Mouse (Mus musculus) heart, postnatal 25 days (tissue): Measurements from ENCODE around the gene Dtnbp1. TPM values are rescaled to one million over a fixed set of nuclear protein-coding genes. Genes with fewer than 3 reads are reported as not detected.
A peak's percentile ranks its signal among the peaks of the same experiment; 100 is the strongest.

ENCODE experiments used
- DNase-seq: peaks from one replicate; pipeline ENCODE4 v3.0.0; 2022; ENCODE audit warnings: low spot score
- intact Hi-C: fragments of 180-260 bp; cut with DNase I; formaldehyde crosslinking; loops from one replicate; pipeline ENCODE4 v1.15.1; 2025
- total RNA-seq, 2 experiments: library from RNA; stranded (reverse); gene quantifications; 2 replicates each; pipeline ENCODE4 v1.2.3; 2021

The Dtnbp1 gene
- total RNA-seq, 2 experiments from 2014 or later, result 84.2 to 88.3 TPM

DNA sequence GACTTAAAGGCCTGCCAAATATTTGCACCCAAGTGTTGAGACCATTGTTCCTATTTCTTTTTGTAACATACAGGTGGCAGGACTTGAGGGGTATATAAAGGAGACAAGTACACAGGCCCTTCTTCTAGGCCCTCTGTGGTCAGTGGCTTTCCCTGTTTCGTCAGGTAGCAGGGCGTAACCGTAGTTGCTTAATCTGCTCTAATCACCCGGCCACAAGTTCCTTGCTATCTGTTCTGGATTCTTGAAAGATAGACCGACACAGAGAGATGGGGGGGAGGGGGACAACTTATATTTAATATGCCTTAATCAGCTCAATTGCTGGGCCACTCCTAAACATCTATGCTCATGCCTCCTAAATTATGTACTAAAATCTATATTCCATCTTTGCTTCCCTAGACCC lies 86.6 kb downstream of the Dtnbp1 start:
- DNase-seq, result no peak
- intact Hi-C loops, result no loop called here

- no peak for DNase-seq
- intact Hi-C loops, result loop anchor here (5.0 kb wide), 2 partner anchors 39 to 71 kb away; no protein-coding TSS in a partner anchor
Observed at GRCm38 (mm10) chr13:44913560-44913959, 88.4 kb downstream of the Dtnbp1 start.

DNA sequence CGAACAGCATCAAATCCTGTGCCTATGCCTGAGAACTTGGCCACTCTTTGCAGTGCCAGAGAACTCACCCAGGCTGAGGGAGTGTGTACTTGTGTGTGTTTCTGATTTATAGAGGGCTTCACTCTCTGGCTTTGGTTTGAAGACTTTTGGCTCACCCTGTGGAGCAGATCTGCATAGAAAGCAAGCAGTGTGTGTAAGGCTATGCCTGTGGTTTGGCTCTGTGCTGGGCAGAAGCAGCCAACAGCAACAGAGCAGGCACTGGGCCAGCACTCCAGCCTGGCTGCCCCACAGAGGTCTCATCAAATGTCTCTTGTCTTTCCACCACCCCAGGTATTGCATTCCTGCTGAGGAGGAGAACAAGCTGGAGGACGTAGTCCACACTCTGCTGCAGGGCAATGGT lies 89.1 kb downstream of the Dtnbp1 start:
- peak; percentile 24 for DNase-seq
- intact Hi-C loops, result loop anchor here (5.0 kb wide), 2 partner anchors 39 to 71 kb away; no protein-coding TSS in a partner anchor

- intact Hi-C loops, result no loop called here
- no peak for DNase-seq
Observed at GRCm38 (mm10) chr13:44908790-44909189, 93.2 kb downstream of the Dtnbp1 start.

- DNase-seq, result peak; percentile 80
- intact Hi-C loops, result no loop called here
Observed at GRCm38 (mm10) chr13:44907702-44908101, 94.2 kb downstream of the Dtnbp1 start.

GRCm38 (mm10) chr13:44906141-44906540 lies 95.8 kb downstream of the Dtnbp1 start:
- intact Hi-C loops, result no loop called here
- DNase-seq, result no peak

DNA sequence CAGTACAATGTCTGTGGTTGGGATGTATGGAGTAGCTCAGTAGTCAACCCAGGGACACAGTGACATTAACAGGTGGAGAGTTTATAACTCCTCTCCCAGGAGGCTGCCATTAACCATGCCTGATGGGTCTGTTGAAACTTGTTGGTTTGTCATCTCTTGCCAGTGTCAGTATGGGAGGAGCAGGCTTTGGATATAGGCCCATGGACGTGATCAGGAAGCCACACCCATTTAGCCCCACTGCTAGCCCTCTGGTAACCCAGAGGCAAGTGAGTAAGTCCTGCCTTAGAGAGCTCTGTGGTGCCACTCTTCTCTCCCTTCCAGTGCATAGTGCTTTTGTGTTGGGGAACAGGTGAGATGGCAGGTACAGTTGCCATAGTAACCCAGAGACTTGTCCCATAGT lies 97.7 kb downstream of the Dtnbp1 start:
- no peak for DNase-seq
- intact Hi-C loops, result no loop called here

- DNase-seq, result no peak
- intact Hi-C loops, result no loop called here
Observed at GRCm38 (mm10) chr13:44903416-44903815, 98.5 kb downstream of the Dtnbp1 start.

DNA sequence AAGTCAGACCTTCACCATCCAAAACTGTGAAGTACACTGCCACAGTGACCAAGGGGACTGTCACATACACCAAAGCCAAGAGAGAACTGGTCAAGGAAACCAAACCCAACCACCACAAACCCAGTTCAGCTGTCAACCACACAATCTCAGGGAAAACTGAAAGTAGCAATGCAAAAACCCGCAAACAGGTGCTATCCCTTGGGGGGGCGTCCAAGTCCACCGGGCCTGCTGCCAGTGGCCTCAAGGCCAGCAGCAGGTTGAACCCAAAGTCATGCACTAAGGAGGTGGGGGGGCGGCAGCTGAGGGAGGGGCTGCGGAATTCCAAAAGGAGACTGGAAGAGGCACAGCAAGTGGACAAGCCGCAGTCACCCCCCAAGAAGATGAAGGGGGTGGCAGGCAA lies 99.6 kb downstream of the Dtnbp1 start:
- no peak for DNase-seq
- intact Hi-C loops, result no loop called here

DNA sequence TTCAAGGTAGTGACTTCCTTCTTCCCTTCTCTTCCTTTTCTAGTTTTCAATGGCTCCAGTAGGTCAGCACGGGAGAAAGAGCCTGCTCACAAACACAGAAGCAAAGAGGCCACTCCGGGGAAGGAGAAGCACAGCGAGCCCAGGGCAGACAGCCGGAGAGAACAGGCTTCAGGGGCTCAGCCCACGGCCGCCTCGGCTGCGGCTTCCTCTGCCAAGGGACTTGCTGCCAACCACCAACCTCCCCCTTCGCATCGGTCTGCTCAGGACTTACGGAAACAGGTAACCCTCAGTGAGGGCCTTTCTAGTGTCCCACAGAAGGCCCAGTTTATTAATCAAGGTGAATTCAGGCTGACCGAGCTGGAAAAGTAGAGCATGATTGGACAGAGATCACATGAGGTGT lies 105.7 kb downstream of the Dtnbp1 start:
- DNase-seq, result no peak
- intact Hi-C loops, result no loop called here

DNA sequence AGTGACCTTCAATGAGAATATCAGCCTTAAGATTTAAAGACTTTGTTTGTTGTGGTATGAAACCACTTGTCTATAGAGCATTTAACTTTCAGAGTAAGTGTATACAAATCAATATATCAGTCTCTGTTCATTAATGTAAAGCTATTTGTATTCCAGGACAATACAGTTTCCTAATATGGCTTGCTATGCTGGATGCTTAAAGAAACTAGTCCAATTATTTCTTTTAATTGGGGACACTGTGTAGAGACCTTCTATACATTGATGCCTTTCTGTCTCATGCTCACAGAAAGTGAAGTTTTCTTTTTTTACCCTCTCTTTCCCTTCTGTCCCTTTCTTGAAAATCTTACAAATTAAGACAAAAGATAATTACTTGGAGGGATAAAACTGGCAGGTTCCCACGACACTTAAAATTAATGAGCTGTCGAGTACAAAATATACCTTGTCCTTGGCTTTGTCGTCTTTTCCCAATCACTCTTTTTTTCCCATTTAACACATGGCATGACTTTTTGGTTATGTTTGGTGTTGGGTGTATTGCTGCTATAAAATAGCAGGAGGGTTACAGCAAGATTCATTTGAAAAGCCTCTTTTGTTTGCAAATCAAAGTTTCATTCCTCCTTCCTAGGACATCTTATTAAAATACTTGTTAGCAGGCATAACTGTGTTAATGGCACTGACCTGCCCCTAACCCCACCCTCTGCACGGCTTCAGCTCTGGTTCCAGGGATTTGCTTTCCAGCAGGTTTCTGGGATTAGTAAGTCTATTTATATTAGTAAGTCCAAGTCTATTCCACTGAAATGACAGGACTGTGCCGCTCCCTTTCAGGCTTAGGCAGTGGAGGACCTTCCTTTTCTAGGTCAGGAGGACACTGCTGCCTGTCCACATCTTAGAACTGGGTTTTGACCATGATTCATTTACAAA lies 109.9 kb downstream of the Dtnbp1 start:
- intact Hi-C loops, result no loop called here
- DNase-seq, result no peak

GRCm38 (mm10) chr13:44890612-44891011 lies 111.3 kb downstream of the Dtnbp1 start:
- intact Hi-C loops, result no loop called here
- DNase-seq, result no peak

DNA sequence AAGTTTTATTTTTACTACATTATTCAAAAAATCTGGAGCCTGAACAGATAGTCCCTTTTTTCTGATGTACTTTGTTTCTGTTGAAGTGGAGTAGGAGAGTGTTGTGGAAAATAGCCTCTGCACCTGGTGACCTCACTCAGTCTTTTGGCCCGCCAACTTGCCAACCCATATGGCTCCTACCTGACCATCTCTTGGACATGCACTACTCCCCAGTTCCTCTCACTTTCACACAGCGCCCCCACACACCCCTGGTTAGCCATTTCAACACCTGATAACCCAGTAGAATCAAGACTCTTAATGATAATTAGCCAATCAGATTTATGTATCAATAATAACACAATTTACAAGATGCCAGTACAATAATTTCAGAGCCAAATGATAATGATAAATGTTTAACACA lies 115.7 kb downstream of the Dtnbp1 start:
- intact Hi-C loops, result no loop called here
- no peak for DNase-seq

GRCm38 (mm10) chr13:44881001-44881400 lies 120.9 kb downstream of the Dtnbp1 start:
- intact Hi-C loops, result no loop called here
- DNase-seq, result no peak

DNA sequence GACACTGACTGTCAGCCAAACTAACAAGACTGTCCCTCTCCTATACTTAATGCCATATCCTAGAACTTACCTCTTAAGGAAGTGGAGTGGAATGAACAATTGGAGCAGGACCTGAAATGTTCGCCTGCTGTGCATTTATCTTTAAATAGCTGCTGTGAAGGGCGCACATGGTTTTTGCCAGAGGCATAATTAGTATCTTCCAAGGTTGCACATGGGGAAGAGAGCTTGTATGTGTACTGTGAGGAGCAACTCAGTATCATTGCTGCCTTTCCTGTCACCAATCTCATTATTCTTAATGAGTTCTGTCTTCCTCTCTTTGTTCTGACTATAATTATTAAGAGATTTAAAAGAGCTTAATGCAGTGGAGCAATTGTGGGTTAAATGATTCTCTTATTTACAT lies 125.1 kb downstream of the Dtnbp1 start:
- intact Hi-C loops, result no loop called here
- no peak for DNase-seq

Other genes starting within 250 kb of the Dtnbp1 start
- gene Gm9817, start 76.5 kb upstream of the Dtnbp1 start, total RNA-seq, result under 1 TPM; 0.17 to 0.18 TPM